Mouse (Mus musculus) spleen, postnatal 14 days (tissue): ENCODE measurements around the gene A930017K11Rik.
A peak's percentile ranks its signal among the peaks of the same experiment; 100 is the strongest.

Experiments
- DNase-seq, 2 experiments: peaks; one replicate each; pipeline ENCODE4 v3.0.0; 2021 to 2022; ENCODE audit warnings: low spot score in 2 of 2

Gene A930017K11Rik

DNA sequence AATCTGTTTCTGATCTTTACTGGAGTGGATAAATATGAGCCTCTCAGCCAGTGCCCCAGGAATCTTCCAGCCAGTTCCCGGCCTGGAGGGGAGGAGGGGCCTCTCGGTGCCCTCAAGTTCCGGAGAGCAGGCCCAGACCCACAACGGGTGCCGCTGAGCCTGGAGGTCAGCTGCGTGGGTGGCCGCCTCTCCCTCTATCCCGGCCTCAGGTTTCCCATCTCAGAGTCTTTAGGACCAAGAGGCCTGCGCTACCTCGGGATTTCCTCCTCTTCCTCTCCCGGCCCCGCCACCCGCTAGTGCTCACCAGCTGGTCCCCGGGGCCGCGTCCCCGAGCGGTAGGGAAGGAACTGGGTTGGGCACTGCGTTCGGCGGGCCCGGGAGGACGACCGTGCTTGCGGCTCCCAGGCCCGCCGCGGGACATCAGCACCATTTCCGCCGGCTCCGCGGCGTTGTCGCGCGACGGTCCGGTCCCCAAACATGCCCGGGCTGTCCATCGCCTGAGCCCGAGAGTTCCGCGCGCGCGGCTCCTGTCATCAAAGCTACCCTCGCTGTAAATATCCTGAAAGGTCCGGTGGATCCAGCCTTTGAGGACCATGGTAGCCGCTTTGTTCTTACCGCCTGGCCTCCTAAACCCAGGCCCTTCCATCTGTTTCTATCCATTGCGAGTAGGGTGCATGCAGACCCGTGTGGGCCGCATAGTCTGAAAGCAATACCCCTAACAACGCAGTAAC is 10.7 kb downstream of the A930017K11Rik start:
- DNase-seq: peak; percentile 64 to 72

DNA sequence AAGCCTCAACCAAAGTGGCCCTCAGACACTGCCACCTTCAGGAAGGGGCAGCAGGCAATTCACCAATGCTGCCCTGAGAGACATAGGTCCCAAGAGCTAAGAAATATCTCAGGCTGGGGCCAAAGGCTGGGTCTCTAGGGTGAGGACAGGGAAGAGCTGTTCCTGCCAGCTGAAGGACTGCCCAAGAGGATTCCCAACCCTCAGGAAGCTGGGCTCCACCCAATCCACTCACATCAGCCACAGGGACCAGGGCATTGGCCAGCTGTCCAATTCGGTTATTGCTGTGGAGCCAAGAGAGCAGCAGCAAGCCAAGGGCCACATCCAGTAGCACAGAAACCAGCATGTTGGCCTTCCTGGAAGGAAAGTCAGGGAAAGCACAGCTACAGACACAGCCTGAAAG is 17.8 kb downstream of the A930017K11Rik start:
- DNase-seq: no peak

DNA sequence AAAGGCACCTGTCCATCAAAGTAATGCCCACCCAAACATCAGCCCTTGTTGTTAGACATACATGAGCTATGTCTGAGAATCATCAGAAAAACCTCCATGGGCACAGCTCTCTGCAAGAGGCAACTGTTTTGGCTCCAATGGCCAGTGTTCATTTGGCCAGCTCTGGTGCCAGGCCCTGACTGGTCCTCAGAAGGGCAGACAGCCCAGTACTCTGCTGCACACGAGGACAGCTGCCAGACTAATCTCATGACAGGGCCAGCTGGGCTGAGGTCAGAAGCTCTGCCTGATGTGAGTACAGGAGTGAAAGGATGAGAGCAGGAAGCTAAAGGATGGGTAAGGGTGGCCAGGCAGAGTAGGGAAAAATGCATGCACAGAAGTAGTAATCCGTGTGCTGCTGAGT is 27.0 kb downstream of the A930017K11Rik start:
- DNase-seq: no peak

GRCm38 (mm10) chr17:25922120-25922519 is 30.2 kb downstream of the A930017K11Rik start:
- DNase-seq: no peak

GRCm38 (mm10) chr17:25919786-25920642 is 32.4 kb downstream of the A930017K11Rik start:
- peak; percentile 100 for DNase-seq

GRCm38 (mm10) chr17:25919144-25919785 is 33.1 kb downstream of the A930017K11Rik start, which contains the start of gene Rab40c:
Rab40c (minus strand) TSS chr17:25919727.
- peak; percentile 20 to 49 for DNase-seq

- DNase-seq: no peak
Observed at GRCm38 (mm10) chr17:25918037-25918750, 34.2 kb downstream of the A930017K11Rik start.

- DNase-seq: no peak
Observed at GRCm38 (mm10) chr17:25916931-25917647, 35.3 kb downstream of the A930017K11Rik start.

- DNase-seq: no peak
Observed at GRCm38 (mm10) chr17:25914295-25914694, 38.1 kb downstream of the A930017K11Rik start.

GRCm38 (mm10) chr17:25913877-25914275 is 38.5 kb downstream of the A930017K11Rik start:
- DNase-seq: no peak

GRCm38 (mm10) chr17:25913186-25913876 is 39.0 kb downstream of the A930017K11Rik start:
- DNase-seq: no peak

DNA sequence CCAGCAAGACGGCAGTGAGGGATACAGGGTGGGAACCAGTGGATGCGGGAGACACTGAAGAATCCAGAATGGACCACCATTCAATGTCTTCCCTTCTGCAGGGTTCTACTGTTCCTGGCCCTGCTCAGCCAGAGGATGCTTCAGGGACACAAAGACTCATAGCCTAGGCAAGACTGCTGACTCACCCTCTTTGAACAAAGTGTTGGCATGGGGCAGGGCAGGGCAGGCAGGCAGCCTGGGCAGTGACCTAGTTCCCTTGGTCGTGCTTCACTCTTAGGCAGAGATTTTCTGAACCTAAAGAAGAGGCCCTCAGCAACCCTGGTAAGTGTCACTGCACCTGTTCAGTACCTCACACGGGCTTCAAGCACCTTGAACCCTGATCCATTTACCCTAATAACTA is 40.5 kb downstream of the A930017K11Rik start:
- DNase-seq: no peak

- DNase-seq: no peak
Observed at GRCm38 (mm10) chr17:25907640-25908039, 44.7 kb downstream of the A930017K11Rik start.

DNA sequence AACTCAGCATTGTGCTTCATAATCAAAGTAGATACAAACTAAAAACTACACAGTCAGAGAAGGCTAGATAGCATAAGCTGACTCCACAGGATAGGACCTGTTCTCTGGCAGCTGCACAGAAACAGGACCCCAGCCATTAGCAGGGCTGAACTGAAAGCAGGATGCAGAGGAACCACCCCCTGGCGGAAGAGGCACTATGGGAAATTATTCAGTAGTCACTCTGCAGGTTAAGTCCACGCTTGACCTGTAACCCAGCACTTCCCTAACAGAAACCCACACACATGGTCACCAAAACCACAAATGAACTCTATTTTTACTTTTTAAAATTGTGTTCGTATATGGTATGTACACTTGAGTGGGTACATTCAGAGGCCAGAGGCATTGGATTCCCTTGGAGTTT is 49.3 kb downstream of the A930017K11Rik start:
- DNase-seq: no peak

DNA sequence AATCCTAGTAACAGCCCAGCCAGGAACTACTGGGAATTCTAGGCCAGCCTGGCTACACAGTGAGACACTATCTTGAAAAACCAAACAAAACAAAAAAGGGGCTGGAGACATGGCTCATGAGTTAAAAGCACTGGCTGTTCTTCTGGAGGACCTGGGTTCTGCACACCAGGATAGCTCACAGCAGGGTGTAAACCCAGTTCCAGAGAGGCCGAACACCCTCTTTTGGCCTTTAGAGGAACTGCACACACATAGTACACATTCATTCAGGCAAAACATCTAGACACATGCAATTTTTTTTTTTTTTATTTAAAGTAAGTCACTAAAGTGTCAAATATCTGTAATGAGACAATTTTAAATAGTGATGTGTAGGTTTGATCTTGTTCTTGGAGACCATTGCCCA is 52.2 kb downstream of the A930017K11Rik start:
- no peak for DNase-seq
